Mouse (Mus musculus) lung, postnatal 0 days (tissue): ENCODE measurements around the gene Dlg4.

ENCODE experiments used
- CTCF ChIP-seq: IDR thresholded peaks from 2 replicates; pipeline ENCODE4 v1.5.1; 2016; ENCODE audit warnings: antibody characterized with exemption, mild to moderate bottlenecking
- EP300 ChIP-seq: IDR thresholded peaks from 2 replicates; pipeline ENCODE4 v1.6.1; 2016; ENCODE audit warnings: antibody characterized with exemption, mild to moderate bottlenecking, control low read depth

DNA sequence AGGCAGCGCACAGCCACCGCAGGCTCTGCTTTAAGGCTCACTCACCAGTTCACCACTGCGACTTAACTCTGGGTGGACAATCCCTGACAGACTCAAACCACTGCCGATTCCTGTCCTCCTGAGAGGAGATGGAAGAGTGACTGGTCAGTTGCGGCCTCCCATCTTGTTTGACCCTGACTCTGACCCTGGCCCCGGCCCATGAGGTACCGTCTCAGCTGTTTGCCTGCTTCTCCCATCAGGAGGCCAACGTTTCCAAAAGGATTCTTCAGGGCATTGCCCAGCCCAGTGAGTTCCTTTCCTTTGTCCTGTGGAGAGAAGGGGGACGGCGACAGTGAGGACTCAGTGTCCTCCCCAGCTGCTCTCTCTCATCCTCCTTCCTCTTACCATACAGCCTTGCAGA, 5.8 kb upstream of the Dlg4 start:
- TF ChIP-seq EP300 (no peak), CTCF (no peak)
